Mouse (Mus musculus) spleen, postnatal 14 days (tissue): ENCODE data around the gene Nrtn.

Source experiments
- DNase-seq, 2 experiments: peaks; one replicate each; pipeline ENCODE4 v3.0.0; 2021 to 2022; ENCODE audit warnings: low spot score in 2 of 2

Gene Nrtn

DNA sequence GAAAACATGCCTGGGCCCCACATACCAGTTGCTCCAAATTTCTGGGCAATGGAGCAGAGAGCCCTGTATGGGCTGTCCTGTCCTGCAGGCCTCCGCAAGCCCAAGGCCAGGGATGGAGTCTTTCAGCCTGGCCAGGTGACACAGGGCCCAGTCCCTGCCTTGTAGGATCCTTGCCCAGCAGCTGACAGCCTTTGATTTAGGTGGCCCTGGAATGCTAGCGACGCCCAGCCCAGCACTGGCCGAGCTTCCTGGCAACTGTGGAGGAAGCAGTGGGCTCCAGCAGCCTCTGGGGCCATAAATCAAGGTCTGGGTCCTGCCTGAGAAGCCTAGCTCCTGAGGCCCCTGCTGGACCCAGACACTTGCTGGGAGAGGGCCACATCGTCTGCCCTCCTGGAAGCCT lies 34.9 kb downstream of the Nrtn start:
- no peak for DNase-seq

DNA sequence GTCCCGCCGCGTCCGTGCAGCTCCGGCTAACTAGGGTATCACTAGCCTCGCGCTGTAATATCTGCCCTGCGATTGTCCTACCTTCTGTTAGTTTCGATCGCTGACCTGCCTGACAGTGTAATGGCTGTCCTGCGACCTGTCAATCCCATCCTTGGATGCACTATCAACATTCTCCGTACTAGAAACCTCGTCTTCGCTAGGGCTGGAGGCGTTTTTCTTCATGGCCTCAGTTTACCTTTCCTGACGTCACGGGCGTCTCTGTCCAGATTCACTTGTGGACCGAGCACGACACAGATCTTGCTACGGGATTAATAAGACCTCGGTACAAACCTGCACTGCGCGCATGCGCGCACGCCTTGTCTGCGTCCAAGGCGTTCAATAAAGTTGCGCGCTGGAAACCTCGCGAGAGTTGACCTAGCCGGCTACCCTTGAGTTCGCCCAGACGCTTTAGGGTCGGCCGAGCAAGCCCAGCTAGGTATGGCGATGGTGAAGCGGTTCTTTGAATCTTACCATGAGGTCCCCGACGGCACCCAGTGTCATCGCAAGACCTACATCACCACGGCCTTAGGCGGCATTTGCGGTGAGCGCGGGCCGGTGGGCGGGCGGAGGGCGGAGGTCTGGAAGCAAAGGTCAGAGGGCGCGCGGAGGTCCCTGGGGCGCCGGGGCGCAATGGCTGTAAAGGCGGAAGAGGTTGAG lies 39.8 kb downstream of the Nrtn start, which contains the start of the genes Ndufa11 and Vmac:
Ndufa11 (plus strand) TSS at position 405 of the 696 bp plus-strand sequence.
Vmac (minus strand) TSS at position 660 of the 696 bp plus-strand sequence.
- peak; percentile 86 to 92 for DNase-seq

GRCm38 (mm10) chr17:56716655-56717362 lies 40.5 kb downstream of the Nrtn start:
- peak; percentile 90 to 94 for DNase-seq

DNA sequence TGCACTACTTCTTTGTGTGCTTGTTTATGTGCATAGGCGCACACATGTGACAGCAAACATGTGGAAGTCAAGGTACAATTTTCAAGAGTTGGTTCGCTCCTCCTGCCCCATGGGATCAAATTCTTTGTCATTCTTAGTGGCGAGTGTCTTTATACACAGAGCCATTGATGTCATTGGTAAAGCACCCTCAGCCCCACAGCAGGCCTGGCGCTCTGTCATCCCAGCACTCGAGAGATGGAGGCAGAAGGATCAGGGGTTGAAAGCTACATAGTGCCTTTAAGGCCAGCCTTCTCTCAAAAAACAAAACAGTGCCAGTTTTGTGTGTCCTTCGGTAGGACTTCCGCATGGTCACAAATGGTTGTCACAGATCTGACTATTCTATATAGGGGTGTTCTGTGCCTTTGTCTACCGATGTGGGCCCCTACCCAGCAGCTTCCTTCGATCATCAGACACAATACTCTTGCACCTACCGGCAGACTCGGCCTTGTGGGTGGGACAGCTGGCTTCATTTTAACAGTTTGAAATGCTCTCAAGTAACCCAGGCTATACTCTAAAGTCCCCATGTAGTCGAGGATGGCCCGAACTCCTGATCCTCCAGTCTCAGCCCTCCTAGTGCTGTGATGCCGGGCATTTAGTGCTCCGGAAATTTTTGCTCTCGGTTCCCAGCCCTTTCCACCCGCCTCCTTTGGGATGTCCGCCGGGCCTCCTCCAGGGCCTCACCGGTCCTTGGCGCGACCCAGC lies 41.2 kb downstream of the Nrtn start:
- DNase-seq: no peak

GRCm38 (mm10) chr17:56715360-56715759 lies 42.0 kb downstream of the Nrtn start:
- no peak for DNase-seq

DNA sequence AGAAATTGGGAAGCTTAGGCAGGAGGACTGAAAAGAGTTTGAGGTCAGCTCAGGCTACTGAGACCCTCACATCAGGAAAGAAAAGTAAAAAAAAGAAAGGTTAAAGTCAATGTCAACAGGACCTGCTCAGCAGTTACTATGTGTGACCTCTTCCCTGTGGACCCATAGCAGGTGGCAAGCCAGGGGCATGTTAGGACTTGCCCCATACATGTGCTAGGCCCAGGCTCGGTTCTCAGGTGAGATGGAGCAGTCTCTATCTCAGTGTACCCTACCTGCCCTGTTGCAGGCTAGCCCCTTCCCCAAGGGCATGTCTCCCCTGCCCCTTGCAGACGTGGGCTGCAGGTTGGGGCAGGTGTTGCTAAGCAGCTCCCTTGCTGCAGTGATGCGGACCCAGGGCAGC lies 47.6 kb downstream of the Nrtn start:
- no peak for DNase-seq

DNA sequence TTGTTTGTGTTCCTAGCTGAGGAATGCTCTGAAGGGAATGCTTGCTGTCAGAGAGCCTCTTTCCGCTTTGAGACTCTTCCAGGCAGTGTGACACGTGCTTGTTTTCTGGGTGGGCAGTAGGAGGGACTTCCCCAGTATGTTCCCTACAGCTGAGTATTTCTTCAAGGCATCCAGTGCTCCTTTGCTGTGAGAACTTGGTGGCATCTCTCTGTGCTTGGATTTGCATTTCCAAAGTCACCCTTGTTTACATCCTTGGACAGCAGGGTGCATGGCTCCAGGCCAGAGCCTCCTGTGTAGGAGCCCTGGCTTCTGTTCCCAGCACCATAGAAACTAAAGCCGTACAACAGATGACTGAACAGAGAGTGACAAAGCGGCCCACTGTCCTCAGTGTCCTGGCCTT lies 48.6 kb downstream of the Nrtn start:
- no peak for DNase-seq

DNA sequence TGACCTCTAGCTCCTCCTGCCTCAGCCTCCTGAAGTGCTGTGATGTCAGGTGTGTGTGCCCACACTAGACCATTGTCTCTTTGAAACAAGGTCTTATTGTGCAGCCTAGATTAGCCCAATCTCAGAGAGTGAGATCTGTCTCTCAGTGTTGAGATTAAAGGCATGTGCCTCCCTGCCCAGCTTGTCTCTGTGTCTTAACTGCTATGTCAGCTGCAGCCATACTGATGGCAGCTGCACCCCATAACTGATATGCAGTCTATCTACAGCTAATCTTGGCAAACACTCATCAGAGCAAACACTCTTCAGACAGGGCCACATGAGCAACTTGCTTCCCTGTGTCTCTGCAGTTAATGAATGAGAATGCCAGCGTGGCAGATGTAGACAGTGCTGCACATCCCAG lies 50.8 kb downstream of the Nrtn start:
- no peak for DNase-seq

DNA sequence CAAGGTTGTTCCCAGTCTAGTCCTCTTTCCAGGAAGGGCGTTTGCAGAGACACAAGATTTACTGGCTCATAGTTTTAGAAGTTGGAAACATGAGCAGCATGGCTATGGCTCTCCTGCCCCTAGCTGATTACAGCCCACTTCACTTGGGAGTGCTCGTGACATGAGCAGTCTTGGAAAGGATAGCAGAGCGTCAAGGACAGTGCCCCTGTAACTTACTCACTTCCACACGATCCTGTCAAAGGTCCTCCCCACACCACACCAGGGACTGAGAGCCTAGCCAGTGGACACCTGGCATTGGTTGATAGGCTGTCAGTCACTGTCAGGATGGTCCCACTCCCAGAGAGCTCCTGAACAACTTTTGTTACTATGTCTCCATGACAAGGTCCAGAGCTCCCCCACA lies 54.3 kb downstream of the Nrtn start:
- DNase-seq: no peak
